Mouse (Mus musculus): ENCODE measurements around the gene Opa1. TPM values are rescaled to one million over a fixed set of nuclear protein-coding genes. Genes with fewer than 3 reads are reported as not detected.
A peak's percentile ranks its signal among the peaks of the same experiment; 100 is the strongest.

Opa1 gene
- polyA plus RNA-seq (2016; fragmentation: Nextera tagmentation; extraction: Ambion mirVana) = 33.1 and 33.9 TPM in 2 replicates

DNA sequence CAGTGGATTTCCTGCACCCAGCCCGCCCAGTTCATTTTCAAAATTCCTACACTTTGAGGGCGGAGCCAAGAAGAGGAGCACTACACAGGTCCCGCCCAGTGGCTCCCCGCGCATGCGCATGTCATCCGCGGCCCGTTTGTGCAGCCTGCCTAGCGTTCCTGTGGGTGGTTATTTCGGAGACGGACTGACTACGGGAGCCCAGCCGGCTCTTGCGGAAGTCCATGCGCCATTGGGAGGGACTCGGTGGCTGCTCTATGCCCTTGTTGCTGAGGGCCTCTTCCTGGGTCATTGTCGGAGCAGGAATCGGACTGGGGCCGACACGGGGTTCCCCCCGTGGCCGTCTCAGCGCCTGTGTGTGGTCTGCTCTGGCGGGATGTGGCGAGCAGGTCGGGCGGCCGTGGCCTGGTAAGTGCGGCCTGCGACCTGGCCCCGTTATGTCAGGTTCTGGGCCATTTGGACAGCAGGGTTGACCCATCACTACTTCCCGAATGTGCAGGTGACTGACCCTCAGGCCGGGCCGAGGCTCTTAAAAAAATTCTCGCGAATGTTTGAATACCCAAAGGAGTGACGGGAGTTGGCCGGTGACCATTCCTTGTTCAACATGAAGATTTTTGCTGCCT, at the start of gene Opa1:
Gene Opa1 (plus strand): TSS at position 168 of the 620 bp plus-strand sequence.
- H3K36me3 ChIP-seq = no peaks in the 10 kb centered on the region; the same call in 1 of the 2 replicates
- H3K27me3 ChIP-seq (replicated peaks) = no peaks in the 10 kb centered on the region
- ATAC-seq = peak; percentile 99
- H3K4me1 ChIP-seq = peaks cover 16% of the 10 kb centered on the region
- peak within 1 kb of the TSS; percentile 84 for H3K9ac ChIP-seq
- H3K27ac ChIP-seq = peak within 1 kb of the TSS; percentile 70
- peak within 1 kb of the TSS; percentile 79 for H3K4me3 ChIP-seq
- under 1% methylated on average over 39 of the region's 39 CpGs for WGBS (ENCODE audit: insufficient replicate concordance)
- no peaks in the 10 kb centered on the region for H3K9me3 ChIP-seq (replicated peaks)
- H3K4me2 ChIP-seq = peak within 1 kb of the TSS; percentile 83

DNA sequence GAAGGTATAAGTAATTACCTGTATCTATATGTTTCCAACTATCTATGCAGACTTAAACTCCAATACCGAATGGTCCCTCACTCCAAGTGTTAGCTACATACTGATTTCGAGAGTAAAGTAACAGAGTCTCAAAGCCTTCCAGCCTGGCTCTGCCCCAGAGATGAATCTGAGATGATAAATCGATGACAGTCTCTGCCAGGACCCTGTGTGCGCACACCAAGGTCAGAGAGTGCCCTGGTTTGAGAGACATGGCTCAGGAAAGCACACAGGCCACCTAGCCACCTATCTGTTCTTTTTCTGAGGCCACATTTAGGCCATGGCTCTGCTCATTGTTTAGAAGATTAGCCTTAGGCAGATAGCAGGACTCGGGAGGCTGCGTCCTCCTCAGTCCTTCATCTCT, 45.5 kb upstream of the Opa1 start:
- WGBS (ENCODE audit: insufficient replicate concordance) = 50% methylated on average over 6 of the region's 6 CpGs
- H3K4me2 ChIP-seq = no peak overlapping the region
- no peak for ATAC-seq
- H3K9me3 ChIP-seq (replicated peaks) = no peaks in the 10 kb centered on the region
- no peaks in the 10 kb centered on the region for H3K27me3 ChIP-seq (replicated peaks)
- H3K27ac ChIP-seq = no peak overlapping the region
- H3K36me3 ChIP-seq = no peaks in the 10 kb centered on the region
- H3K9ac ChIP-seq = no peak overlapping the region
- H3K4me3 ChIP-seq = no peak overlapping the region
- H3K4me1 ChIP-seq = no peaks in the 10 kb centered on the region

DNA sequence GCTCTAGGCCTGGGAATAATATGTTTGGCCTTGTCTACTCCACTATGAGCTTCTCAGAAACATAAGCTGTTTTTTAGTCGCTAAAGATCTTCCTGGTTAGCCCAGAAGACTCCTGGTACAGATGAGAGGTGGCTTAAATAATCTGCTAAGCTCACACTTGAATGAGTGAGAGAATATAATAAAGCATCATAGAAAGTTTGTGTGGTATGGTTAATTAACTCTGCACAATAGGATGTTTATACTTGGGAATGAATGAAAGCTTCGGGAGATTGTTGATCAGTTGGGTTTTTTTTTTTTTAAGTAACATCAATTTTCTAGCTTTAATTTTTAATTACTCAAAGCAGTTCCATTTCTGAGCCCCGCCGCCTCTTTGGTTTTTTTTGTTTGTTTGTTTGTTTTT, 43.3 kb upstream of the Opa1 start:
- Histone ChIP-seq H3K27me3 (replicated peaks) (no peaks in the 10 kb centered on the region), H3K4me2 (no peak overlapping the region), H3K36me3 (no peaks in the 10 kb centered on the region), H3K4me3 (no peak overlapping the region), H3K27ac (no peak overlapping the region), H3K9ac (no peak overlapping the region), H3K9me3 (replicated peaks) (no peaks in the 10 kb centered on the region), H3K4me1 (no peaks in the 10 kb centered on the region)
- ATAC-seq = no peak
- WGBS (ENCODE audit: insufficient replicate concordance) = 69% methylated on average over 4 of the region's 4 CpGs

DNA sequence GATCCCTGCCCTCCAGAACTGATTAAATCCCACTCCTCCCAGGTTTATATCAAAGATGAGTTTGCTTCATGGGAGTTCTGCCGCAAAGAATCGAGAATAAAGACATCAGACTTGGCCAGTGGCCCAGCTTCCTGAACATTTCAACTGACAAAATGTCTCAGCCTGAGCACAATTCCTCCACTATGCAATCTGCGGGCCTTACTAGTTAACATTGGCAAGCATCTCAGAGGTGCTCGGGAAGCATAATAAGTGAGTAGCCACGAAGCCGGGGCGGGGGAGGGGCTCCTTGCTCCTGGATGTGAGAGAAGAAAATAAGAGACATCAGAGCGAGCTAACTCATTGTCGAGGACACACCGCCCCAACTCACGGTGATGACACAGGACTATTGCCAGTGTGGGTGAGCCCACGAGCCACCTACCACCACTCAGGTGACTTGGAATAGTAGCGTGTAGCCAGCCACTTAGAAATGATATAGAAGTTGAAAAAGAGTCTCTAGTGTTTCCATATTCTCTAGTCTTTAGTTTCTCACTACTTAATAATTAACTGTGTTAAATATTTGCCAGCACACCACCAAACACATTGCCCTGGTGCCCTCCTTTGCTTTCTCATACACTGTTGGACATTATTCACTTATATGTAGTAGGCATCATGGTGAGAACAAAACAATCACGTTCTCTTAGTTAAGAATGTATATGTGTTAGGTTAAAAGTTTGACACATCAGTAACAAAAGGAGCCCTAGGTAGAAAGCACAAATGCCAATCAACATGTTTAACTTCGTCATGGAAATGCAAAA, 42.5 kb upstream of the Opa1 start:
- Histone ChIP-seq H3K27ac (no peak overlapping the region), H3K9me3 (replicated peaks) (no peaks in the 10 kb centered on the region), H3K9ac (no peak overlapping the region), H3K4me1 (no peaks in the 10 kb centered on the region), H3K4me2 (no peak overlapping the region), H3K4me3 (no peak overlapping the region), H3K27me3 (replicated peaks) (no peaks in the 10 kb centered on the region), H3K36me3 (no peaks in the 10 kb centered on the region)
- ATAC-seq = no peak
- 65% methylated on average over 15 of the region's 15 CpGs for WGBS (ENCODE audit: insufficient replicate concordance)

DNA sequence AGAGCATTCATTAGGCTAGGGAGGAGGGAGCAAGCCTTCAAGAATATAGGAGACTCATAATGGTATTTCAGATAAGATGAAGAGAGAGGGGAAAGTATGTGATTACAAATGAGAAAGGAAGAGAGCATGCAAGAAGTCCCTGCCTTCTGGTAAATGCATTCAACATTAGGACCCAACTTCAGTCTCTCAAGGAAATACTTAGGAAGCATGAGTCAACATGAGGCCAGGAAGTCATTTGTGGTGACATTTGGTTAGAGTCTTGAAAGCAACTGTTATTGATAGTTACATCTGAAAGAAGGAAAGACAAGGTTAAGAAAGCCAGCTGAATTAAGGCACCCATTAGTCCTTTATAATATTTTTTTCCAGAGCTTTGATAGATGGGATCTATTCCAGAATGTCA, 39.2 kb upstream of the Opa1 start:
- no peak for ATAC-seq
- Histone ChIP-seq H3K27ac (no peak overlapping the region), H3K9me3 (replicated peaks) (no peaks in the 10 kb centered on the region), H3K9ac (no peak overlapping the region), H3K27me3 (replicated peaks) (no peaks in the 10 kb centered on the region), H3K4me2 (no peak overlapping the region), H3K4me1 (no peaks in the 10 kb centered on the region), H3K36me3 (no peaks in the 10 kb centered on the region), H3K4me3 (no peak overlapping the region)

DNA sequence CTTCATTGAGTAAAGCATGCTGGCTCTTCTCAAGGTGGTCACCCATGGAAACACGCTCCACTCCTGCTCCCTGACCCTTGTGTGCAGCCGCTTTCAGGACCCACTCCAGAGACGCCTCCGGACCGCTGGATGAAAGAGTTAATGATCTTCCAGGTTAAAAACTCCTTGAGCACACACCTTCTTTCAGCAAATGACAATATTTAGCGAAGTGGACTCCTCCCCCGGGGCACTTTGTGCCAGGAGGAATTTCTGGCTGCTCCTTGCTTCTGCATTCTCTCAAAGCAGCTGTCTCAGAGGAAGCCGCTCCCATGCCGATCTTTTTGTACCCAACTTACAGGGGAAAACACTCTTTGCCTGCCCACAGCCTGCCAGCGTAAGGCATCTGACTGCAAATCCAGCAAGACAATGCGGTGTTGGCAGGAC, 37.9 kb upstream of the Opa1 start:
- H3K4me3 ChIP-seq = no peak overlapping the region

DNA sequence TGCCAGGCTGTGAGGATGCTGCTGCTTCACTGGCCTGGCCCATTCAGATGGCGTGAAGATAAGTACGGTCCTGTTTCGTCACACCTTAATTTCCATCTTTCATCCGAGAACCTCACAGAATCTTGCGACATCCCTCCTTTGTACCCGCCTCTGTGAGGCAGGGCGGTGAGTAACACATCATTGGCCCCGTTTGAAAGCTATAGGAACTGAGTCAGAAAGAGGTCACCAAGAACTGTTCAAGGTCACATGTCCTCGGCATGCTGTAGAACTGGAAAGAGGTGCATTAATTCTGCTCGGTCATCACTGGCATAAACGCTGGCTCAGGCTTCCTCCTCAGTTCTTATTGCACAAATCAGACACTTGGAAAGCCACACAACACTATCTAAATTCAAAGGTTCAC, 34.3 kb upstream of the Opa1 start, which contains the start of gene Atp13a4:
Gene Atp13a4 (minus strand): TSS at position 36 of the 400 bp plus-strand sequence.
- Histone ChIP-seq H3K9ac (no peak within 1 kb of the TSS), H3K36me3 (no peaks in the 10 kb centered on the region), H3K4me2 (no peak within 1 kb of the TSS), H3K9me3 (replicated peaks) (no peaks in the 10 kb centered on the region), H3K4me3 (no peak within 1 kb of the TSS), H3K4me1 (no peaks in the 10 kb centered on the region), H3K27ac (no peak within 1 kb of the TSS), H3K27me3 (replicated peaks) (no peaks in the 10 kb centered on the region)
- ATAC-seq = no peak
- 65% methylated on average over 11 of the region's 11 CpGs for WGBS (ENCODE audit: insufficient replicate concordance)

More for the DNA sequence above, 37.9 kb upstream of the Opa1 start:
- H3K27ac ChIP-seq = no peak overlapping the region
- no peak overlapping the region for H3K9ac ChIP-seq
- WGBS (ENCODE audit: insufficient replicate concordance) = 70% methylated on average over 11 of the region's 11 CpGs
- H3K27me3 ChIP-seq (replicated peaks) = no peaks in the 10 kb centered on the region
- no peaks in the 10 kb centered on the region for H3K9me3 ChIP-seq (replicated peaks)
- no peak overlapping the region for H3K4me2 ChIP-seq
- ATAC-seq = no peak
- no peaks in the 10 kb centered on the region for H3K36me3 ChIP-seq
- no peaks in the 10 kb centered on the region for H3K4me1 ChIP-seq

DNA sequence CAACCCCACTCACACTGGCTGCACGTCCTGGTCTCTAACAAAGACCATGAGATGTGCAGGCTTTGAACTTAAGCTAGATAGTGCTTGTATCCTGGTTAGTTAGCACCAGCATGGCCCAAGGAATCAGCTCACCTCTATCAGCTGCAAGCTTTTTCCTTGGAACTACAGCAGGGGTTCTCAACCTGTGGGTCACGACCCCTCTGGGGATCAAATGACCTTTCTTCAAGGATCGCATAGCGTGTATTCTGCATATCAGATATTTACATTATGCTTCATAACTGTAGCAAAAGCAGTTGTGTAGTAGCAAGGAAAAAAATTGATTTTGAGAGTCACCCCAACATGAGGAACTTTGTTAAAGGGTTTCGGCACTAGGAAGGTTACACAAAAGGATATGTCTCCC, 19.5 kb upstream of the Opa1 start:
- ATAC-seq = no peak
- Histone ChIP-seq H3K4me1 (no peaks in the 10 kb centered on the region), H3K9me3 (replicated peaks) (no peaks in the 10 kb centered on the region), H3K4me2 (no peak overlapping the region), H3K36me3 (no peaks in the 10 kb centered on the region), H3K27ac (no peak overlapping the region), H3K9ac (no peak overlapping the region), H3K4me3 (no peak overlapping the region), H3K27me3 (replicated peaks) (no peaks in the 10 kb centered on the region; the same call in 1 of the 2 replicates)
- 73% methylated on average over 5 of the region's 5 CpGs for WGBS (ENCODE audit: insufficient replicate concordance)

DNA sequence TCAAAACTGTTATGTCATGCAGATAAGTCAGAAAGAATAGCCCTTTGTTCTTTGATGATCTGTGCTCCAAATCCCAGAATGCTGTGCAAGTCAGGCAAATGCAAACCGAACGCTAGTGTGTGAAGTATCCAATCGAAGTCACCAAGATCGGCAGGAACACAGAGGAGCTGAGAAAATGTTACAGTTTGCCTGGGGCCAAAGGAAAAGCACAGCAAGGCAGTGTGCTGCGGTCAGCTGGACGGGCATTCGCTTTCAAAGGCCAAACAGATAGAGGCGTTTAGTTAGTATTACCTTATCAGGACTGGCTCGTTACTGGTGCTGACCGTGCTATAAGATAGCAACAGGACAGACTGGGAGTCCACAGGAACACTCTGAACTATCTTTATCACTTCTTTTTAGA, 18.7 kb upstream of the Opa1 start:
- ATAC-seq = no peak
- Histone ChIP-seq H3K4me3 (no peak overlapping the region), H3K27ac (no peak overlapping the region), H3K27me3 (replicated peaks) (no peaks in the 10 kb centered on the region; the same call in 1 of the 2 replicates), H3K4me1 (no peaks in the 10 kb centered on the region), H3K9ac (no peak overlapping the region), H3K4me2 (peak overlapping the region; percentile 36), H3K36me3 (no peaks in the 10 kb centered on the region), H3K9me3 (replicated peaks) (no peaks in the 10 kb centered on the region)
- WGBS (ENCODE audit: insufficient replicate concordance) = 31% methylated on average over 10 of the region's 10 CpGs

DNA sequence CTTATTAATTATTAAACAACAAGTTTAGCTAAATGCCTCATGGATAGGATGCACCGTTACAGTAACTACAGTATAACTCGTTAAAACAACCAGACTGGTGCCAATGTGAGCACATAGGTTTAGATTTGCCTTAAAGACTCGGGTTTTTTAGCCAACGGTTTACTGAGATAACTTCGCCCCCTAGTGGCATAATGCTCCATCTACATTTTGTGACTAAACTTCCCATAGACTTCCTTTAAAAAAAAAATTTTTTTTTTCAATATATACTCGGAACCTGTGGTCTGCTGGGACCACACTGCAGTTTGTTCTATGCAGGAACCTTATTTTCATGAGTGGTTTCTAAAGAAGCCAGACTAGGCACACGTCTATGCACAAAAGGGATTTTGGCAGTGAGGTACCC, 18.3 kb upstream of the Opa1 start:
- no peaks in the 10 kb centered on the region for H3K4me1 ChIP-seq
- no peak for ATAC-seq
- peak overlapping the region; percentile 36; the same call in 1 of the 2 replicates for H3K4me2 ChIP-seq
- H3K9ac ChIP-seq = no peak overlapping the region
- WGBS (ENCODE audit: insufficient replicate concordance) = 4% methylated on average over 7 of the region's 7 CpGs
- H3K27ac ChIP-seq = no peak overlapping the region
- H3K36me3 ChIP-seq = no peaks in the 10 kb centered on the region
- H3K27me3 ChIP-seq (replicated peaks) = no peaks in the 10 kb centered on the region; the same call in 1 of the 2 replicates
- no peak overlapping the region for H3K4me3 ChIP-seq
- no peaks in the 10 kb centered on the region for H3K9me3 ChIP-seq (replicated peaks)

DNA sequence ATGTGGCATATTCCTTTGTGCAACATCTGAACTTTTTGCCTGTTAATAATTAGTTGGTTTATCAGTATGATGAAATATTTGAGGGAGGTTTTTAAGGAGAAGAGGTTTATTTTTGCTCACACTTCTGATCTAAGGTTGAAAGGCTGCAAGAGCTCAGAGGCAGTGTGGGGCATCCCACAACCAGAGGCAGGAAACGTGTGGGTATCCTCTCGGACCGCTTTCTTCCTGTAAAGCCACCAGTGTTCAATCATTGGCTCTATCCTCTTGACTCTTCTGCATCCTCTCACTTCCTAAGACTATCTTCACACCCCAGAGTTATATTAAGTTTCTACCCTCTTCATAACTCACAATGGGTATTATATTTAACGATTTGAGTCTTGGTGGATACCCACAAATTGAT, 5.1 kb upstream of the Opa1 start:
- Histone ChIP-seq H3K4me1 (no peaks in the 10 kb centered on the region), H3K4me2 (no peak overlapping the region), H3K36me3 (no peaks in the 10 kb centered on the region), H3K9ac (no peak overlapping the region), H3K27me3 (replicated peaks) (no peaks in the 10 kb centered on the region), H3K4me3 (no peak overlapping the region), H3K27ac (no peak overlapping the region), H3K9me3 (replicated peaks) (no peaks in the 10 kb centered on the region)
- no peak for ATAC-seq
- 21% methylated on average over 4 of the region's 4 CpGs for WGBS (ENCODE audit: insufficient replicate concordance)

DNA sequence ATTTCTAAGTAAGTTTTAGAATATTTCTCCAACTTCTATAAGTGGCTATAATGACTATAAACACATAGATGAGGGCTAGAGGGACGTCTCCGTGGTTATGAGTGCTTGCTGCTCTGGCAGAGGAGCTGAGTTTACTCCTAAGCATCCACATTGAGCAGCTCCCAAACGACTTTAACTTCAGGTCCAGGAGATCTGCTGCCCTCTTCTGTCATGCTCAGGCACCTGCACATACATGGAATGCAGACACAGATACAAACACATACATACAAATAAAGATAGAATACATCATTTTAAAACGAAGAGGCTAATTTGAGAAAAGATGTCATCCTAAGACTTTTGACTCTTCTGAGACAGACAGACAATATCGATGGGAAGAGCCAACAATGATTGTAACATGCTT, 3.5 kb upstream of the Opa1 start:
- no peak overlapping the region for H3K27ac ChIP-seq
- WGBS (ENCODE audit: insufficient replicate concordance) = 6% methylated on average over 5 of the region's 5 CpGs
- H3K36me3 ChIP-seq = no peaks in the 10 kb centered on the region
- no peak for ATAC-seq
- H3K4me1 ChIP-seq = peaks cover 9% of the 10 kb centered on the region
- no peak overlapping the region for H3K9ac ChIP-seq
- H3K4me2 ChIP-seq = no peak overlapping the region
- H3K27me3 ChIP-seq (replicated peaks) = no peaks in the 10 kb centered on the region
- no peak overlapping the region for H3K4me3 ChIP-seq
- no peaks in the 10 kb centered on the region for H3K9me3 ChIP-seq (replicated peaks)
